Mouse (Mus musculus) lung, postnatal 36 days (tissue): ENCODE results near the gene Smc3.
"Not testable (repeated sequence)": the region's sequence is repeated elsewhere in the genome, so short reads cannot be mapped to it uniquely, and the experiment has no call there.

Experiments
- DNase-seq: peaks from one replicate; pipeline ENCODE4 v3.0.0; 2022; ENCODE audit warnings: mixed read lengths

Smc3 gene

DNA sequence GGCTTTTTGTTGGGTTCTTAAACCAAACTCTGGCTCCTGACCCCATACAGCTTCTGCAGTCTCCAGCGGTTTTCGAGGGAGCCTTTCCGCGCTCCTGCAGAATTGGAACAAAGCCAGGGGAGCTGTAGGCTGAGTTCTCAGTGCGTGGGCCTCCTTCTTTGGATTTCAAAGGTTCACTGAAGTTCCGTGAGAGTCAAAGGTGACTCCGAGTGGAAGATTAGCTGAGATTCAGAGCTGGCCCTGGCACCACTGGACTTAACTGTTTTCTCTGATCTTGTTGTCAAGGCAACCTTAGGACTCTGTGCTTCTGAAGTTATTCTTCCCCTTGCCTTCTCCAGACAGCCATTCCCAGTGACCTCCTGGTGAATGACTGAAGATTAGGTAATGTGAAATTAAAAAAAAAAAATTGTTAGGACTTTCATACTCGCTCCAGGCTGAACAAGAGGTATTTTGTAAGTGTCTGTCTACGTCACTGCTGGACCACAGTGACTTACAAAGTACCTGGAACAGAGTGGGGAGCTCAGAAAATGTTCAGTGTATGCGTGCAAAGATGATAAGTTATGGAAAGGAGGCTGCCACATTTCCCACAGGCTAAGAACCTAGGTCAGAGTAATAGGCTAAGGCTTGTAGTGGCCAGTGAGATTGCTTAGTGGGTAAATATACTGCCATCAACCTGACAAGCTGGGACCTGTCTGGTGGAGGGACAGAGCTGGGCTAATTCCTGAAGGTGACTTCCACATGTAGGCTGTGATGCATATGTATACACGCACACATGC is 23.0 kb upstream of the Smc3 start:
- DNase-seq: no peak

DNA sequence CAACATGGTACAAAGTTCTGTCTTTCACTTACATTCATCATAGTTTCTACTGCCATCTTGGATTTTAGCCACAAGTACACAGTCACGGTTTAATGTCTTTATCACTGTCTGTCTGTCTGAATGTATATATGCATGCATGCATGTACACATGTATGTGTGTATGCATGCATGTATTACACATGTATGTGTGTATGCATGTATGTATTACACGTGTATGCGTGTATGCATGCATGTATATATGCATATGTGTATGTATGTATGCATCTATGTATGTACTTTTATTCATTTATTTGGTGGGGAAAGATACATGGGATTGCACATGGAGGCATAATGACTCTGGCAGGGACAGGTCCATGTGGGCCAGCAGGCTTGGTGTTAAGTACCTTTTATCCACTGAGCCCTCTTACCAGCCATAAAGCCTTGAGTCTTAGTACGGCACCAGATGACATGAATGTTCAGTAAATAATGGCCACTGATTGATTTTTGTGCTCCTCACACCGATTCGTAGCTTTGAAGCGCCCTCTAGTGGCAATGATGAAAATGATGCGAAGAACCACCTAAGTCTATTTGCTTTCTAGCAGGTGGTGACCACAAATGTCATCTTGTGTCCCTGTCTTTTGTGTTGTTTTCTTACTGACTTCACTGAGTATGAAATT is 21.5 kb upstream of the Smc3 start:
- peak; percentile 78 for DNase-seq

GRCm38 (mm10) chr19:53580271-53580670 is 19.9 kb upstream of the Smc3 start:
- not testable (repeated sequence) for DNase-seq

DNA sequence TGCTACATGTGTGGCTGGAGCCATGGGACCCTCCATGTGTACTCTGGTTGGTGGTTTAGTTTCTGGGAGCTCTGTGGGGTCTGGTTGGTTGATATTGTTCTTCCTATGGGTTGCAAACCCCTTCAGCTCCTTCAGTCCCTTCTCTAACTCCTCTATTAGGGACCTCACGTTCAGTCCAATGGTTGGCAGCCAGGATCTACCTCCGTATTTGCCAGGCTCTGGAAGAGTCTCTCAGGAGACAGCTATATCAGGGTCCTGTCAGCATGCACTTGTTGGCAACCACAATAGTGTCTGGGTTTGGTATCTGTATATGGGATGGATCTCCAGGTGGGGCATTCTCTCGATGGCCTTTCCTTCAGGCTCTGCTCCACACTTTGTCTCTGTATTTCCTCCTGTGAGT is 12.5 kb upstream of the Smc3 start:
- DNase-seq: not testable (repeated sequence)

DNA sequence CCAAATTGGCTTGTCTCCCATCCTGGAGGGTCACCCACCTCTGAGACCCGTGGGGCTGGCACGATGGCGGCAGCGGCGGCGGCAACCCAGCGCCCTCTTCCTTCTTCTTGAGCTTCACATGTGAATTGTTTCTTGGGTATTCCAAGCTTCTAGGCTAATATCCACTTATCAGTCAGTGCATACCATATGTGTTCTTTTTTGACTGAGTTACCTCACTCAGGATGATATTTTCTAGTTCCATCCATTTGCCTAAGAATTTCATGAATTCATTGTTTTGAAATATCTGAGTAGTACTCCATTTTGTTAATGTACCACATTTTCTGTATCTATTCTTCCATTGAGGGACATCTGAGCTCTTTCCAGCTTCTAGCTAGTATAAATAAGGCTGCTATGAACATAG is 11.2 kb upstream of the Smc3 start, which contains the start of gene Nutf2-ps1:
TSS of gene Nutf2-ps1 (minus strand) at position 101 of the 400 bp plus-strand sequence.
- DNase-seq: not testable (repeated sequence)

GRCm38 (mm10) chr19:53596723-53597474 is 3.3 kb upstream of the Smc3 start:
- no peak for DNase-seq

DNA sequence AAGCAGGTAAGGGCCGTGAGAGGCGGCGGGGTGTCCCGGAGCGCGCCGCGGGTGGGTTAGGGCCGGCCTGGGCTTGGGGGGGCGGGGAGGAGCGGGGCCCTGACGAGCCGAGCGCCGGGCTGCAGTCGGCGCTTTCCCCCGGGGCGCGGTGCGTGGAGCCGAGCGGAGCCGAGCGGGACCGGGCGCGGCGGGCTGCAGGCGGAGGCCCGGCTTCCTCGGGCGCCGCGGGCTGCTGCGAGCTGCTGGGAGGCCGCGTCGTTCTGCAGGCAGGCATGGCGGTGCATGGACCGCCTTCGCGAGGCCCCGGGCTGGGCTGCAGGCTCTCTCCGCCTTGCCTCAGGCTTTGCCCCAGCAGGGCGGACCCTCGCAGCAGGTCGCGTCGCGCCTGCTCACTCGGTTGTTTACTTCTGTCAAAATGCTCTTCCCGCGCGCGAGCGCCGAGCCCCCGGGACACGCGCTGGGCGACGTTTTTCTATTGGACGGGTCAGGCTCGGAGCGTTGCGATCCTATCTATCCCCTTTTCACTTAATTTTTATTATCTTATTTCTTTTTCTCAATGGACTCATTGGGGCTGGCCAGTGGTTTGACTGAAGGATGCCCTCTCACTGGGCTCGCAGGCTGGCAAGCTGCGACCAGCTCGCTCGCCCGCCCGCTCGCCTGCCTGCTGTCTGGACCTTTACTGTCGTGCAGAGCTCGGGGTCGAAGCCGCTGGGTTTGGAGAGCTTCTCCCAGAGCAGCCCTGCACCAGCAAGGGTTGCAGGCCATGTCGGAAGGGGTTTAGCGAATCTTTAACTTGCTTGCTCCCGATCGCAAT is 558 bp downstream of the Smc3 start:
- peak; percentile 65 for DNase-seq

GRCm38 (mm10) chr19:53601363-53601655 is 1.1 kb downstream of the Smc3 start:
- DNase-seq: no peak

DNA sequence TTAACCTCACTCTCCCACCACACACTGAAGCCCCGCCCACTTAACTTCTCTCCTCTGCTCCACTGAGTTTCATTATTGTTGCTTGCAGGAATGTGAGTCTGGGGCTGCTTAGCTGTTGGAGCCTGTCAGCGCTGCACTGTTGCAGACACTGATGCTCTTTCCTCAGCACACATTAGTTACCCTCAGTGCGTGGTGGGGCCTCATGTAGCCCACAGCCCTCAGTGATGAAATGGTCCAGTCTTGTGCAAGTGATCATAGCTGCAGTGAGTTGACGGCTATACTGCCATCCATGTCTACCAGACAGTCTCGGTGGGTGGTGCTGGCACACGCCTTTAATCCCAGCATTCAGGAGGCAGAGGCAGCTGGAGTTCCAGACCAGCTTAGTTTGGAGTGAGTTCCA is 8.7 kb downstream of the Smc3 start:
- DNase-seq: no peak

DNA sequence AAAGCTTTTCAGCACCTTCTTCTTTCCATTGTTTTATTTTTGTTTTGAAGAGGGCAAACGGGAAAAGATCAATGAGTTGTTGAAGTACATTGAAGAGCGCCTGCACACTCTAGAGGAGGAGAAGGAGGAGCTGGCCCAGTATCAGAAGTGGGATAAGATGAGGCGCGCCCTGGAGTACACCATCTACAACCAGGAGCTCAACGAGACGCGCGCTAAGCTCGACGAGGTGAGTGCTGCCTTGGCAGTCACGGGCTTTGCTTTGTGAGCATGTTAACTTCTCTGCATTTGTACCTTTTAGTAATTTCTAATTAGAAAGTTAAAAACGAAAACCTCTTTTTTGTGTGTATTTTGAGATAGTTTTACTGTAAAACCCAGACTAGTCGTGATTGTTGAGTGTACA is 21.5 kb downstream of the Smc3 start:
- DNase-seq: no peak

- DNase-seq: no peak
These were observed 37.8 kb downstream of the Smc3 start for GRCm38 (mm10) chr19:53638041-53638440.

GRCm38 (mm10) chr19:53638727-53639126 is 38.5 kb downstream of the Smc3 start:
- no peak for DNase-seq

DNA sequence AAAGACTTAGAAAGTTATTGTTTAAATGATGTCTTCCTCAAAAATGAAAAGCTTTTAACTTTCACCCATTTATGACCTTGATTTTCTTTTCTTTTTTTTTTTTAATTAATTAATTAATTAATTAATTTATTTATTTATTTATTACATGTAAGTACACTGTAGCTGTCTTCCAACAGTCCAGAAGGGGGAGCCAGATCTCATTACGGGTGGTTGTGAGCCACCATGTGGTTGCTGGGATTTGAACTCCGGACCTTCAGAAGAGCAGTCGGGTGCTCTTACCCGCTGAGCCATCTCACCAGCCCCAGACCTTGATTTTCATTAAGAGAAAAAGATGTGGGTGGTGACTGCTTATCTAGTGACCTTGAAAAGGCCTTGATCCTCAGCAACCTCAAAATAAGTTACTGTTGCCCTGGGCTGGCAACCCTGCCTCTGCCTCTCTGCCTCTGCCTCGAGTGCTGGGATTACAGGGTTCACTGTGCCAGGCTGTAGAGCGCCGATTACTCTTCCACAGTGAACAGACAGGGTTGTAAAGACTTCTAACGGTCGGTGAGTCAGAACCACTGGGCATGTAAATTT is 43.9 kb downstream of the Smc3 start:
- DNase-seq: peak; percentile 40

- no peak for DNase-seq
These were observed 47.1 kb downstream of the Smc3 start for GRCm38 (mm10) chr19:53647301-53647700.

DNA sequence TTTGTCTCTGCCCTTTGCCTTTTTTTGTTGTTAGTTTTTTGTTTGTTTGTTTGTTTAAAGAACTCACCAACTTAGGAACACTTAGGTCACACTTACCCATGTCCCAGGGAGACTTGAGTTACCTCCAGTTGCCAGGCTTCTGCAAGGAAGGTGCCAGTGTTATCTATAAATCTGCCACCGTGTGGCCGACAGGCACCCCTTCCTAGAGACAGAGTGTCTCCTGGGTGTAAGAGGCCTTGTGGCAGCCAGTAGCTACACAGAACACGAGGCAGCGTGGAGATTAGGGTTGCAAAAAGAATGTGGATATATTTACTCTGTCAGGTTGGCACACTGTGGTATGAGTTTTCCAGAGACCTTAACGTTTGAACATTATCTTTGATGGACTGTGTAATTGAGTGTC is 47.9 kb downstream of the Smc3 start:
- no peak for DNase-seq

DNA sequence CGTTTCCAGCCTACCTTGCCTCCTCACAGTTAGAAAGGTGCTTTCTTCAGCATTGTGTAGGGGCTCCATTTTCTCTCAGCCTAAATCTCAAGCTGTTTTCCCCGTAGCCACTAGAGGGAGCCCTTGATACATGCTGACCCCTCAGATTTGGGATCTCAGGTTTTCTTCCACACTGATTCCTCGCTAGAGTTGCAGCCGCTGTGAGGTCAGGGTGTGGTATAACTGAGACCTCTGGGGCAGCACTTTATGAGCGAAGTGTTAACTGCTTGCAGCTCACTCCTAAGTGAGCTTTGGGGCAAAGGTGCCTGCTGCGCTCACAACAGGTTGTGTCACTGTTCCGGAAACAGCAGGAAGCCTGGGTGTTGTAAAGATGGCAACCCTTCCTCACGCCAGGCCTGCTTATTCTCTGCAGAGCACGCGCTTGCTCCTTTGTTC is 48.6 kb downstream of the Smc3 start:
- peak; percentile 81 for DNase-seq

- no peak for DNase-seq
These were observed 49.2 kb downstream of the Smc3 start for GRCm38 (mm10) chr19:53649361-53649760.

GRCm38 (mm10) chr19:53649802-53650201 is 49.6 kb downstream of the Smc3 start:
- DNase-seq: no peak

- no peak for DNase-seq
These were observed 50.7 kb downstream of the Smc3 start for GRCm38 (mm10) chr19:53650921-53651320.

- no peak for DNase-seq
These were observed 52.1 kb downstream of the Smc3 start for GRCm38 (mm10) chr19:53652267-53652666.

- DNase-seq: peak; percentile 66
These were observed 53.6 kb downstream of the Smc3 start for GRCm38 (mm10) chr19:53653624-53654467.

DNA sequence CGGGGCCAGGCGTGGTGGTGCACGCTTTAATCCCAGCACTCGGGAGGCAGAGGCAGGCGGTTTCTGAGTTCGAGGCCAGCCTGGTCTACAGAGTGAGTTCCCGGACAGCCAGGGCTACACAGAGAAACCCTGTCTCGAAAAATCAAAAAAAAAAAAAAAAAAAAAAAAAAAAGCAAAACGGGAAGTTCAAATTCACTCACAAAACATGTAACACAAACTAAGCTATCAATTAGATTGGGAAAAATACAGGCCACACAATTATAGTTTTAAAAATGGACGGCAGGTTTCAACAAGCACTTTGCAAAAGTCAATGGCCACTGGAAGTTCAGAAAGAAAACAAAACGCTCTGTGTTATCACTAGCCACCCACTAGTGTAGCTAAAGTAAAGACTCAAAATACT is 56.2 kb downstream of the Smc3 start:
- DNase-seq: not testable (repeated sequence)
